Mouse (Mus musculus) neural tube, embryonic 11.5 days (tissue): ENCODE measurements around the gene Cmas. TPM values are rescaled to one million over a fixed set of nuclear protein-coding genes. Genes with fewer than 3 reads are reported as not detected.

Experiments
- ATAC-seq: fragments of 200-750 bp; cut with Nextera tagmentation; 2 replicates; pipeline ENCODE4 v1.8.0; 2017; ENCODE audit warnings: moderate number of reproducible peaks, mild to moderate bottlenecking, moderate TSS enrichment, moderate library complexity; ENCODE audit not compliant: insufficient read depth, low FRiP score, low TSS enrichment
- DNase-seq: peaks from one replicate; pipeline ENCODE4 v3.0.0-alpha.2; 2015; ENCODE audit warnings: low spot score
- H3K27ac ChIP-seq: fragments of 300-500 bp; sonication (generic); 2 replicates; pipeline ENCODE4 v1.5.1; 2014; ENCODE audit warnings: low read depth, mild to moderate bottlenecking, low read length
- H3K27me3 ChIP-seq: fragments of 300-500 bp; sonication (generic); 2 replicates; pipeline ENCODE4 v1.6.1; 2014; ENCODE audit warnings: mild to moderate bottlenecking, low read length, mixed read lengths; ENCODE audit not compliant: control insufficient read depth, insufficient read depth
- H3K36me3 ChIP-seq: fragments of 300-500 bp; sonication (generic); 2 replicates; pipeline ENCODE4 v1.6.1; 2014; ENCODE audit warnings: mild to moderate bottlenecking, low read length, moderate library complexity, mixed read lengths; ENCODE audit not compliant: control insufficient read depth, insufficient read depth
- H3K4me1 ChIP-seq: fragments of 300-500 bp; sonication (generic); 2 replicates; pipeline ENCODE4 v1.6.1; 2014; ENCODE audit warnings: low read length, mixed read lengths; ENCODE audit not compliant: control insufficient read depth, insufficient read depth
- H3K4me2 ChIP-seq: fragments of 300-500 bp; sonication (generic); 2 replicates; pipeline ENCODE4 v1.6.1; 2014; ENCODE audit warnings: low read depth, mild to moderate bottlenecking, moderate library complexity
- H3K4me3 ChIP-seq: fragments of 300-500 bp; sonication (generic); 2 replicates; pipeline ENCODE4 v1.5.1; 2014; ENCODE audit warnings: low read depth, low read length
- H3K9ac ChIP-seq: fragments of 300-500 bp; sonication (generic); 2 replicates; pipeline ENCODE4 v1.6.1; 2014; ENCODE audit warnings: mild to moderate bottlenecking, low read length
- H3K9me3 ChIP-seq: fragments of 300-500 bp; sonication (generic); 2 replicates; pipeline ENCODE4 v1.6.1; 2016; ENCODE audit warnings: low read length; ENCODE audit not compliant: control insufficient read depth
- whole genome bisulfite sequencing: fragments of 180-500 bp; shearing (Covaris S2); extraction: QIAGEN DNeasy Blood & Tissue Kit; methylation state at CpG from one replicate; pipeline ENCODE4 v1.1.7; 2014; 5-methylcytosine and 5-hydroxymethylcytosine counted together
- polyA plus RNA-seq: library from polyadenylated mRNA; unstranded; fragments of >200 nt; fragmentation: Nextera tagmentation; extraction: Ambion mirVana; gene quantifications from 2 replicates; pipeline ENCODE4 v1.2.1, GENCODE M21; 2014

The Cmas gene
- polyA plus RNA-seq, 1 experiment from 2014 or later: 133 TPM

- H3K27ac ChIP-seq: no peak overlapping the region
- H3K9me3 ChIP-seq: no peaks in the 10 kb centered on the region
- no peaks in the 10 kb centered on the region for H3K36me3 ChIP-seq
- 0 out of 2 replicates have a peak, but pooled peaks cover 2% of the 10 kb centered on the region for H3K4me1 ChIP-seq
- WGBS: 92% methylated on average over 9 of the region's 9 CpGs
- H3K4me3 ChIP-seq: no peak overlapping the region
- no peak for ATAC-seq
- no peak overlapping the region for H3K4me2 ChIP-seq
- H3K9ac ChIP-seq: no peak overlapping the region
- DNase-seq: no peak
- no peaks in the 10 kb centered on the region for H3K27me3 ChIP-seq
Observed at GRCm38 (mm10) chr6:142795087-142795486, 38.6 kb downstream of the Cmas start.

GRCm38 (mm10) chr6:142795655-142796441, 39.4 kb downstream of the Cmas start:
- H3K27me3 ChIP-seq: no peaks in the 10 kb centered on the region
- H3K9me3 ChIP-seq: no peaks in the 10 kb centered on the region
- WGBS: 83% methylated on average over 15 of the region's 15 CpGs
- H3K36me3 ChIP-seq: no peaks in the 10 kb centered on the region
- no peak overlapping the region for H3K9ac ChIP-seq
- 0 out of 2 replicates have a peak, but pooled peaks cover 2% of the 10 kb centered on the region for H3K4me1 ChIP-seq
- no peak overlapping the region for H3K4me3 ChIP-seq
- H3K4me2 ChIP-seq: no peak overlapping the region
- ATAC-seq (no peak), DNase-seq (no peak)
- no peak overlapping the region for H3K27ac ChIP-seq

- Histone ChIP-seq H3K27me3 (no peaks in the 10 kb centered on the region), H3K4me3 (no peak overlapping the region), H3K9me3 (no peaks in the 10 kb centered on the region), H3K27ac (no peak overlapping the region), H3K9ac (no peak overlapping the region), H3K4me2 (no peak overlapping the region), H3K36me3 (no peaks in the 10 kb centered on the region), H3K4me1 (0 out of 2 replicates have a peak, but pooled peaks cover 2% of the 10 kb centered on the region)
- WGBS: 84% methylated on average over 1 of the region's 1 CpGs
- ATAC-seq (no peak), DNase-seq (no peak)
Observed at GRCm38 (mm10) chr6:142797996-142798395, 41.5 kb downstream of the Cmas start.

- Histone ChIP-seq H3K4me3 (no peak overlapping the region), H3K4me2 (no peak overlapping the region), H3K9ac (no peak overlapping the region), H3K27ac (no peak overlapping the region), H3K36me3 (no peaks in the 10 kb centered on the region), H3K9me3 (no peaks in the 10 kb centered on the region), H3K27me3 (no peaks in the 10 kb centered on the region), H3K4me1 (no peaks in the 10 kb centered on the region)
- DNase-seq (no peak), ATAC-seq (no peak)
- 84% methylated on average over 9 of the region's 9 CpGs for WGBS
Observed at GRCm38 (mm10) chr6:142798837-142799236, 42.4 kb downstream of the Cmas start.

GRCm38 (mm10) chr6:142799704-142800374, 43.4 kb downstream of the Cmas start:
- WGBS: 81% methylated on average over 7 of the region's 7 CpGs
- Histone ChIP-seq H3K36me3 (no peaks in the 10 kb centered on the region), H3K4me3 (no peak overlapping the region), H3K4me1 (no peaks in the 10 kb centered on the region), H3K27me3 (no peaks in the 10 kb centered on the region), H3K9me3 (no peaks in the 10 kb centered on the region), H3K27ac (no peak overlapping the region), H3K4me2 (no peak overlapping the region), H3K9ac (no peak overlapping the region)
- no peak for DNase-seq
- no peak for ATAC-seq

- H3K27me3 ChIP-seq: no peaks in the 10 kb centered on the region
- no peak overlapping the region for H3K27ac ChIP-seq
- H3K9me3 ChIP-seq: no peaks in the 10 kb centered on the region
- no peak overlapping the region for H3K4me2 ChIP-seq
- 86% methylated on average over 5 of the region's 5 CpGs for WGBS
- ATAC-seq: no peak
- H3K4me1 ChIP-seq: no peaks in the 10 kb centered on the region
- H3K36me3 ChIP-seq: no peaks in the 10 kb centered on the region
- no peak for DNase-seq
- no peak overlapping the region for H3K9ac ChIP-seq
- no peak overlapping the region for H3K4me3 ChIP-seq
Observed at GRCm38 (mm10) chr6:142801687-142802086, 45.2 kb downstream of the Cmas start.

- Histone ChIP-seq H3K36me3 (no peaks in the 10 kb centered on the region), H3K4me2 (no peak overlapping the region)
- no peak for ATAC-seq
Observed at GRCm38 (mm10) chr6:142802617-142803525, 46.4 kb downstream of the Cmas start.

GRCm38 (mm10) chr6:142804402-142804801, 47.9 kb downstream of the Cmas start, which contains the start of gene Sult6b2:
TSS of gene Sult6b2 (minus strand) at chr6:142804502.
- Histone ChIP-seq H3K4me1 (no peaks in the 10 kb centered on the region), H3K27ac (no peak within 1 kb of the TSS), H3K9me3 (no peaks in the 10 kb centered on the region), H3K4me3 (no peak within 1 kb of the TSS), H3K9ac (no peak within 1 kb of the TSS), H3K36me3 (no peaks in the 10 kb centered on the region), H3K4me2 (no peak within 1 kb of the TSS), H3K27me3 (no peaks in the 10 kb centered on the region)
- DNase-seq (no peak), ATAC-seq (no peak)

More at GRCm38 (mm10) chr6:142802617-142803525, 46.4 kb downstream of the Cmas start:
- Histone ChIP-seq H3K9me3 (no peaks in the 10 kb centered on the region), H3K9ac (no peak overlapping the region), H3K27me3 (no peaks in the 10 kb centered on the region), H3K4me1 (no peaks in the 10 kb centered on the region), H3K4me3 (no peak overlapping the region), H3K27ac (no peak overlapping the region)
- 52% methylated on average over 11 of the region's 11 CpGs for WGBS
- DNase-seq: no peak
